Mouse (Mus musculus): ENCODE data around the gene Gpd1. TPM values are rescaled to one million over a fixed set of nuclear protein-coding genes. Genes with fewer than 3 reads are reported as not detected.

Gene Gpd1
- polyA plus RNA-seq (2014; fragmentation: Illumina TruSeq; extraction: RNeasy Lipid Tissue Mini Kit (QIAGEN cat#74804); ENCODE audit: low replicate concordance) = 13.6 TPM

DNA sequence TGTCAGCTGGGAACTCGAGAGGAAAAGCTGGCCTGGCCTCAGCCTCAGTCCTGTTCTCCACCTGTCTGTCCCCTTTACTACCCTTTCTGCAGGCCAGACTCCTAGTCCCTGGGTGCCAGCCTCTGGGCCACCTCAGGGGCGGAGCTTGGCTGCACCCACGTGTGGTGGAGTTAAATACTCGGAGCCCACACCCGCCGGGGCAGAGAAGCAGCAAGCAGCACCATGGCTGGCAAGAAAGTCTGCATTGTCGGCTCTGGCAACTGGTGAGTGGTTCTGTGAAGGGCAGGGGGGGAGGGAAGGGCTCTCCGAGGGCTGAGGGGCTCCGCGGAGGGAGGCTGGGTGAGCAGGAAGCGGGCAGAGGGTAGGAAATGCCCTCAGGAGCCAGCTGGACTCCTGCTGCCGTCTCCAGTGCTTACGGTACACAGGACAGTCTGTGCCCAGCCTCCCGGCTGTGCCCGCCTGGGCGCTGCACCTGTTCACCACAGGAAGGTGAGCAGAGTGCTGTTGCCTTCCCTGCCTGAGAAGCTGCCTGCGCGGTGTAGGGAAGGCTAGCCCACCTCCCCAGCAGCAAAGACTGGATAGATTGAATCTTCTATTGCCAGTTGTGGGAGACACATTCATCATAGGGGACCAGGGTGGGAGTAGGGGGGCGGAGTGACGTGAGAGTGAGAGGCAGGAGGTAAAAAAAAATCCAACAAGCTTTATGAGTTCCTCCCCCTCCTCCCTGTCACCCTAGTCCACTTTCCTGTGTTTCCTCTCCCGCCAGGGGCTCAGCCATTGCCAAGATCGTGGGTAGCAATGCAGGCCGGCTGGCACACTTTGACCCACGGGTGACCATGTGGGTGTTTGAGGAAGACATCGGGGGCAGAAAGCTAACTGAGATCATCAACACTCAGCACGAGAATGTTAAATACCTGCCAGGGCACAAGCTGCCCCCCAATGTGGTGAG, at the start of gene Gpd1:
Gene Gpd1 (plus strand): TSS at position 130 of the 949 bp plus-strand sequence.

DNA sequence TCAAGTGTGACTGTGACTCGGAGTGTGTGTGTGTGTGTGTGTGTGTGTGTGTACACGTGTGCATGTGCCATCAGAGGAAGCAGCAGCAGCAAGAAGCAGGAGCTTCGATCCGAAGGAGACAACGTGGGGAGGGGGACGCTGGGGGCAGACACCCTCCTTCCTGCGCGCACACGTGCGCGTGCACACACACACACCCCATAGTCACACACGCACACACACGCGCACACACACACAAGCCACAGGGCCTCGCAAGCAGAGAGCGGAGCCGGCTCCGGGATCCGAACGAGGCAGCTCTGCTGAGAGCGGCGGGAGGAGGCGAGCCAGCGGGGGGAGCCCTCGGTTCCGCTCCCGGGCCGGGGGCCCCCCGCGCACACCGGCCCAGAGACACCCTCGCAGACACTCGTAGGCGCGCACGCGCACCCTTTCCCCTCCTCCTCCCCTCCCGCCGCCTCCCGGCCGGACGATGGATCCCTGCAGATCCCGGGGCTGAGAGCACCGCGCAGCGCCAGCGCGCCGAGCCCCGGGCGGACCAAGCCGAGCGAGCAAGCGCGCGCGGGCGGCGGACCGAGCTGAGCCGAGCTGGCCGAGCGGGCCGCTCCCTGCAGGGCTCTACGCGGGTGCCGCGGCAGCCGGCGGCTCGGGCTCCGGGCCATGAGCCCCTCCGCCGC, 47.0 kb upstream of the Gpd1 start, which contains the start of gene Asic1:
Gene Asic1 (plus strand): TSS at position 215 of the 668 bp plus-strand sequence.

DNA sequence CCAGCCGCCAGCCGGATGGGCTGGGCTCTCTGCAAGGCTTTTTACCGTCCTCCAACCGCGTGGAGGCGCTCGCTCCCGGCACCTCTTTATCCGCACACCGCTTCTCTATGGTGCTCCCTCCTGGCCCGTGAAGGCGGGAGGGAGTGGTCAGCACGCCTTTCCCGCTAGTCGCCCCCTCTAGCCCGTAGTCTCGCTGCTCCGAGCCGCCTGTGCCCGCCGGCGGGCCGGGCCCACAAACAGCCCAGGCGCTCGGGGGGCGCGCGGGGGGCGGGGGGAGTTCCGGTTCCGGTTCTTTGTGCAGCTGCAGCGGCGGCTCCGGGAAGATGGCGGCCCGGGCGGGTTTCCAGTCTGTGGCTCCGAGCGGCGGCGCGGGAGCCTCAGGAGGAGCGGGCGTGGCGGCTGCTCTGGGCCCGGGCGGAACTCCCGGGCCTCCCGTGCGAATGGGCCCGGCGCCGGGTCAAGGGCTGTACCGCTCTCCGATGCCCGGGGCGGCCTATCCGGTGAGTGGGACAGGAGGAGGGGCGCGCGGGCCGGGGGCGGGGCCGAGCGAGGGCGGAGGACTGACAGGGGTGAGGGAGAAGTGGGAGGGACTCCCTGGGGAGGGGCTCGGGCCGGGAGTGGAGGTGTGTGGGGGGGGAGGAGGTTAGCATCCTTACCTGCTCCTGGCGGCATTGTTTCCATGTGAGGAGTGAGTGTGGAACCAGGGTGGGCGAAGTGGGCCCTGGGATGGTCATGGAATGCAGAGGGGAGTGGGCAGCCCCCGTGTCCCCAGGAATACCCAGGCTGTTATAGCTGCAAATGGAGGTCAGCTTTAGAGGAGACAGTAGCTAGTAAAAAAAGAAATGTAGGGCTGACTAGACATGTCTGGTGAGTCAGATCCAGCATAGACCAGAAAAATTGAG, 15.1 kb upstream of the Gpd1 start, which contains the start of gene Smarcd1:
Gene Smarcd1 (plus strand): TSS at position 131 of the 902 bp plus-strand sequence.

DNA sequence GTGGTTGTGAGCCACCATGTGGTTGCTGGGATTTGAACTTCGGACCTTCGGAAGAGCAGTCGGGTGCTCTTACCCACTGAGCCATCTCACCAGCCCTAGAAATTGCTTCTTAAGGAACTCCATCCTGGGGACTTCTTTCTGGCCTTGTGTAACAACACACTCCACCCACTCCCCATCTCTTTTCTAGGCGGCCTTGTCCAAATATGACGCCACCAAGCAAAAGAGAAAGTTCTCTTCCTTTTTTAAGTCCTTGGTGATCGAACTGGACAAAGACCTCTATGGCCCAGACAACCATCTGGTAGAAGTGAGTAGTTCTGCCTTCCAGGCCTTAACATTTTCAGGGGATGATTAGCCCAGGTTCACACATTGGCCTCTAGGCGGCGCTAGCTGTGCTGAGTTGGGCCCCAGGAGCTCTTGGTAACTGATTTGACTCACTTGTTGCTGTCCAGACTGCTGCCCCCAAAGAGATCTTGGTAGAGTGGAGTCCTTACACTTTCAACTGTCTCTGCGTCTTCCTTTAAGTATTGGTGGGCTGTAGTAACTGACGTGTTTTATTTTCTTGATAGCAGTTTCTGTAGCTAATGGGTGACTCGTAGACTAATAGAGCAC, 11.8 kb upstream of the Gpd1 start, which contains the start of gene Gm17349:
Gene Gm17349 (minus strand): TSS at position 51 of the 609 bp plus-strand sequence.

DNA sequence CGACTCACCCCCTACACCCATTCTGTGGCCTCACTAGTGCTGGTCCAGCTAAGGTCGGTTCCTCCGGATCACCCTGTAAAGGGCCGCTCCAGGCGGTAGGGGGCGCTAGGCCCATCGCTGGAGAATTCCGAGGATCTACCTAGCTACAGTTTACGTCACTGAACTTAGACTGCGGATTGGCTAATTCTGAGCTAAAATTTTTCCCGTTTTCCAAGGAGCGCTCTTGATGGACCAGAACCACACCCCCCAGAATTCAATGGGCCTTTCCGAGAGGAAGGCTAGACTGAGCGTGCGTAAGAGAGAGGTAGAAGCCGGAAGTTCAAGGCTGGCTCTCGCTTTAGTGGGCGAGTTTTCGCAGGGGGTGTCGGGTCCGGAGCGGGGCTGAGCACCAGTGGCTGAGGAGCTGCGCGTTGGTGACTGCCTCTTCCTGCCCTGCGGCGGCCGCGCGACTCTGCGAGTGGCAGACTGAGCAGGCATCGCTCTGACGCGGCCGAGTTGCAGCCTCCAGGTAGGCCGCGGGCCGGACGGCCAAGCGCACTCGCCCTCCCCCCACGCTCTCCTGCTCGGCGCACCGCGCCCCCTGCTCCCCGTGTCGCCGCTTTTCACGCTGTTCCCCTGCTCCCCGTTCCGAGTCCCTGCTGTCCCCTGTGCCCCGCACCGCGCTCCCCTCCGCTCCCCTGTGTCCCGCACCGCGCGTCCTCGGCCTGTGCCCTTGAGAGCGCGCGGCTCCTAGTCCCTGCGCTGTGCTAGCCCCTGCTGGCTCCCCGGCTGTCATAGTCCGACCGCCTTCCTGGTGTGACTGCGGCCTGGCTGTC, 8.2 kb downstream of the Gpd1 start, which contains the start of gene Cox14:
Gene Cox14 (plus strand): TSS at position 278 of the 815 bp plus-strand sequence.

DNA sequence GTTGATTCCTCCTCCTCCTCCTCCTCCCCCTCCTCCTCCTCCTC, 55.4 kb downstream of the Gpd1 start, which contains the start of gene Cers5:
Gene Cers5 (minus strand): TSS at position 5 of the 44 bp plus-strand sequence.

Other genes with a start within 250 kb of the Gpd1 start
- 1.3 TPM for gene Bcdin3d, start 242.8 kb upstream of the Gpd1 start, polyA plus RNA-seq (2014; fragmentation: Illumina TruSeq; extraction: RNeasy Lipid Tissue Mini Kit (QIAGEN cat#74804); ENCODE audit: low replicate concordance)
- gene Faim2, start 189.3 kb upstream of the Gpd1 start, polyA plus RNA-seq (2014; fragmentation: Illumina TruSeq; extraction: RNeasy Lipid Tissue Mini Kit (QIAGEN cat#74804); ENCODE audit: low replicate concordance) = not detected
- not detected for gene Aqp2, start 138.5 kb upstream of the Gpd1 start, polyA plus RNA-seq (2014; fragmentation: Illumina TruSeq; extraction: RNeasy Lipid Tissue Mini Kit (QIAGEN cat#74804); ENCODE audit: low replicate concordance)
- not detected for gene Aqp5, start 126.7 kb upstream of the Gpd1 start, polyA plus RNA-seq (2014; fragmentation: Illumina TruSeq; extraction: RNeasy Lipid Tissue Mini Kit (QIAGEN cat#74804); ENCODE audit: low replicate concordance)
- gene Aqp6, start 116.1 kb upstream of the Gpd1 start, polyA plus RNA-seq (2014; fragmentation: Illumina TruSeq; extraction: RNeasy Lipid Tissue Mini Kit (QIAGEN cat#74804); ENCODE audit: low replicate concordance) = not detected
- 14.3 TPM for gene Racgap1, start 65.9 kb upstream of the Gpd1 start, polyA plus RNA-seq (2014; fragmentation: Illumina TruSeq; extraction: RNeasy Lipid Tissue Mini Kit (QIAGEN cat#74804); ENCODE audit: low replicate concordance)
- not detected for gene Asic1, start 47.1 kb upstream of the Gpd1 start, polyA plus RNA-seq (2014; fragmentation: Illumina TruSeq; extraction: RNeasy Lipid Tissue Mini Kit (QIAGEN cat#74804); ENCODE audit: low replicate concordance)
- gene Smarcd1, start 15.4 kb upstream of the Gpd1 start, polyA plus RNA-seq (2014; fragmentation: Illumina TruSeq; extraction: RNeasy Lipid Tissue Mini Kit (QIAGEN cat#74804); ENCODE audit: low replicate concordance) = 2.5 TPM
- gene Gm17349, start 12.0 kb upstream of the Gpd1 start, polyA plus RNA-seq (2014; fragmentation: Illumina TruSeq; extraction: RNeasy Lipid Tissue Mini Kit (QIAGEN cat#74804); ENCODE audit: low replicate concordance) = not detected
- gene Cox14, start 8.1 kb downstream of the Gpd1 start, polyA plus RNA-seq (2014; fragmentation: Illumina TruSeq; extraction: RNeasy Lipid Tissue Mini Kit (QIAGEN cat#74804); ENCODE audit: low replicate concordance) = 25.1 TPM
- gene Cers5, start 55.4 kb downstream of the Gpd1 start, polyA plus RNA-seq (2014; fragmentation: Illumina TruSeq; extraction: RNeasy Lipid Tissue Mini Kit (QIAGEN cat#74804); ENCODE audit: low replicate concordance) = 11.0 TPM
- 128 TPM for gene Lima1, start 157.9 kb downstream of the Gpd1 start, polyA plus RNA-seq (2014; fragmentation: Illumina TruSeq; extraction: RNeasy Lipid Tissue Mini Kit (QIAGEN cat#74804); ENCODE audit: low replicate concordance)
- gene Fam186a, start 249.5 kb downstream of the Gpd1 start, polyA plus RNA-seq (2014; fragmentation: Illumina TruSeq; extraction: RNeasy Lipid Tissue Mini Kit (QIAGEN cat#74804); ENCODE audit: low replicate concordance) = not detected